Mouse (Mus musculus) c-Kit-negative CD71-positive TER-119-positive erythroid progenitor cells, embryonic 14.5 days (primary cell): ENCODE data around the gene Olfr868.

Experiments
- DNase-seq: peaks from one replicate; pipeline ENCODE4 v3.0.0-alpha.2; 2013; ENCODE audit warnings: low read depth, low spot score

The Olfr868 gene

GRCm38 (mm10) chr9:20098326-20098725, at the start of gene Olfr868:
Gene Olfr868 (plus strand): TSS chr9:20098626.
- DNase-seq: no peak

- DNase-seq: no peak
Observed at GRCm38 (mm10) chr9:20057462-20057861, 41.0 kb upstream of the Olfr868 start, which contains the start of gene Olfr867. Gene Olfr867 (minus strand): TSS chr9:20057562.

- no peak for DNase-seq
Observed at GRCm38 (mm10) chr9:20070236-20070635, 28.2 kb upstream of the Olfr868 start.

GRCm38 (mm10) chr9:20071291-20071690, 27.1 kb upstream of the Olfr868 start:
- DNase-seq: no peak

- DNase-seq: no peak
Observed at GRCm38 (mm10) chr9:20073523-20074177, 24.8 kb upstream of the Olfr868 start.

GRCm38 (mm10) chr9:20128709-20129108, 30.3 kb downstream of the Olfr868 start, which contains the start of gene Olfr869:
Gene Olfr869 (plus strand): TSS chr9:20129009.
- no peak for DNase-seq

- no peak for DNase-seq
Observed at GRCm38 (mm10) chr9:20149706-20150105, 51.3 kb downstream of the Olfr868 start.
